Mouse (Mus musculus) midbrain, embryonic 13.5 days (tissue): ENCODE results near the gene Lypd5. TPM values are rescaled to one million over a fixed set of nuclear protein-coding genes. Genes with fewer than 3 reads are reported as not detected.

Source experiments
- microRNA-seq: library from miRNA; unstranded; fragments of <30 nt; microRNA quantifications from one replicate; pipeline ENCODE4, GENCODE M21; 2016
- polyA plus RNA-seq: library from polyadenylated mRNA; unstranded; fragments of >200 nt; fragmentation: Nextera tagmentation; extraction: Ambion mirVana; gene quantifications from 2 replicates; pipeline ENCODE4 v1.2.1, GENCODE M21; 2015

Gene Lypd5
- polyA plus RNA-seq, 1 experiment from 2014 or later = not detected

Small RNA genes lying within 50 kb of the gene (microRNA-seq; reads per million reads assigned to microRNA genes)
- gene Gm27592 = not detected

Other genes starting within 250 kb of the Lypd5 start
- gene Zfp112, start 236.9 kb upstream of the Lypd5 start, polyA plus RNA-seq = 9.7 and 11.3 TPM in 2 replicates
- gene Zfp235, start 215.0 kb upstream of the Lypd5 start, polyA plus RNA-seq = 20.6 and 21.4 TPM in 2 replicates
- gene Zfp114, start 174.1 kb upstream of the Lypd5 start, polyA plus RNA-seq = 4.8 and 5.2 TPM in 2 replicates
- gene Zfp111, start 137.8 kb upstream of the Lypd5 start, polyA plus RNA-seq = 5.7 and 9.2 TPM in 2 replicates
- 3.9 and 4.5 TPM in 2 replicates for gene Zfp109, start 111.6 kb upstream of the Lypd5 start, polyA plus RNA-seq
- 4.6 and 5.1 TPM in 2 replicates for gene Zfp108, start 94.4 kb upstream of the Lypd5 start, polyA plus RNA-seq
- gene Zfp93, start 78.8 kb upstream of the Lypd5 start, polyA plus RNA-seq = 7.7 and 7.8 TPM in 2 replicates
- 41.2 and 49.4 TPM in 2 replicates for gene Zfp61, start 48.0 kb upstream of the Lypd5 start, polyA plus RNA-seq
- 19.4 and 22.0 TPM in 2 replicates for gene Zfp94, start 32.5 kb upstream of the Lypd5 start, polyA plus RNA-seq
- 0.40 TPM in 1 of 2 replicates, not detected in the other for gene Tescl, start 15.3 kb upstream of the Lypd5 start, polyA plus RNA-seq
- 0.40 and 0.66 TPM in 2 replicates for gene Kcnn4, start 21.1 kb downstream of the Lypd5 start, polyA plus RNA-seq
- 32.9 and 33.5 TPM in 2 replicates for gene Smg9, start 50.4 kb downstream of the Lypd5 start, polyA plus RNA-seq
- gene Irgc1, start 103.1 kb downstream of the Lypd5 start, polyA plus RNA-seq = not detected in 2 replicates
- 1.0 and 1.2 TPM in 2 replicates for gene Plaur, start 113.3 kb downstream of the Lypd5 start, polyA plus RNA-seq
- gene Cadm4, start 132.8 kb downstream of the Lypd5 start, polyA plus RNA-seq = 52.4 and 67.8 TPM in 2 replicates
- gene Zfp428, start 157.8 kb downstream of the Lypd5 start, polyA plus RNA-seq = 234 and 261 TPM in 2 replicates
- gene AC161166.1, start 163.3 kb downstream of the Lypd5 start, polyA plus RNA-seq = 1.2 and 1.9 TPM in 2 replicates
- 20.3 and 25.3 TPM in 2 replicates for gene Irgq, start 181.5 kb downstream of the Lypd5 start, polyA plus RNA-seq
- not detected in 2 replicates for gene Pinlyp, start 196.9 kb downstream of the Lypd5 start, polyA plus RNA-seq
- gene Xrcc1, start 197.1 kb downstream of the Lypd5 start, polyA plus RNA-seq = 65.8 and 71.4 TPM in 2 replicates
- gene Ethe1, start 238.3 kb downstream of the Lypd5 start, polyA plus RNA-seq = 13.8 and 14.7 TPM in 2 replicates
- 6.4 and 6.6 TPM in 2 replicates for gene Zfp575, start 238.4 kb downstream of the Lypd5 start, polyA plus RNA-seq